Mouse (Mus musculus) testis, adult 2 months (tissue): Measurements from ENCODE around the gene Cryz.

Experiments
- CTCF ChIP-seq: fragments of 200-500 bp; IDR thresholded peaks from 2 replicates; pipeline ENCODE4 v1.5.1; 2012; ENCODE audit warnings: low read depth, mild to moderate bottlenecking, inconsistent platforms, low read length, moderate library complexity; ENCODE audit not compliant: control insufficient read depth, insufficient read depth, insufficient replicate concordance
- POLR2A ChIP-seq: fragments of 200-500 bp; IDR thresholded peaks from 2 replicates; pipeline ENCODE4 v1.6.1; 2012; ENCODE audit warnings: low read depth, mild to moderate bottlenecking, inconsistent platforms, low read length, moderate library complexity; ENCODE audit not compliant: control insufficient read depth

GRCm38 (mm10) chr3:154594156-154594555, 2.4 kb upstream of the Cryz start:
- no peak for TF ChIP-seq POLR2A
- TF ChIP-seq CTCF = no peak
